Mouse (Mus musculus): Measurements from ENCODE around the gene Rmnd5a.

DNA sequence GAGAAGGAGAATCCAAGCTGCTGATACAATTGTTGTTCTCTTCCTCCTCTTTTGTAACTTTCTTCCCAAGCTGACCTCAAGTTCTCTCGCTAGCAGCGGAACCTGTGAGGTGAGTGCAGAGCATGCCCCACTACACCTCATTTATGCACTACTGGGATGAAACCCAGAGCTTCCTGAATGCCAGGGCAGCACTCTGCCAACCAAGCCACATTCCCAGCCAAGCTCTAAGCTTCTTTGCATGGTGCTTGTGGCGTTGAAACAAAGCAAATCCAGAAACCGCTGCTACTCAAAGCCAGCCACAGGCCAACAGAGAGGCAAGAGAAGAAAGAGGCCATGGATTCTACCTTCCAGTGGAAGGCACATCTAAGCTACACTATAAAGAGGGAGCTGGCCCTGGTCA is 27.3 kb upstream of the Rmnd5a start:
- TF ChIP-seq BHLHE40 (IDR thresholded peaks at IDR 0.05; ENCODE audit: low read depth, low read length) (no peak), MAX (IDR thresholded peaks at IDR 0.05; ENCODE audit: low read length) (no peak), CTCF (conservative IDR thresholded peaks at IDR 0.05 in 1 of 2, IDR thresholded peaks at IDR 0.05 in 1 of 2; ENCODE audit: low read depth in 2 of 2, low read length in 2 of 2) (no peak), POLR2A (IDR thresholded peaks at IDR 0.05; ENCODE audit: low read depth, low read length) (no peak), ELF1 (IDR thresholded peaks at IDR 0.05; ENCODE audit: low read depth, low read length) (no peak)
